Mouse (Mus musculus) embryonic facial prominence, embryonic 12.5 days (tissue): ENCODE measurements at regions not wholly inside any gene's neighbourhood (a gene's known extent, or its start where the extent isn't known, plus 50 kb on each side); places are given as distances from the start of the nearest gene placed in this dataset.

ENCODE experiments used
- ATAC-seq: fragments of 200-750 bp; cut with Nextera tagmentation; 2 replicates; pipeline ENCODE4 v1.8.0; 2017; ENCODE audit not compliant: insufficient number of reproducible peaks, insufficient read depth, low FRiP score, low TSS enrichment
- H3K27ac ChIP-seq: fragments of 300-500 bp; sonication (generic); 2 replicates; pipeline ENCODE4 v1.5.1; 2016; ENCODE audit warnings: mild to moderate bottlenecking
- H3K27me3 ChIP-seq: fragments of 300-500 bp; sonication (generic); 2 replicates; pipeline ENCODE4 v1.6.1; 2016; ENCODE audit warnings: mild to moderate bottlenecking, moderate library complexity
- H3K36me3 ChIP-seq: fragments of 300-500 bp; sonication (generic); 2 replicates; pipeline ENCODE4 v1.6.1; 2016; ENCODE audit warnings: mild to moderate bottlenecking
- H3K4me1 ChIP-seq: fragments of 300-500 bp; sonication (generic); 2 replicates; pipeline ENCODE4 v1.6.1; 2016
- H3K4me2 ChIP-seq: fragments of 300-500 bp; sonication (generic); replicated peaks from 2 replicates; pipeline ENCODE4 v1.6.1; 2016; ENCODE audit warnings: mild to moderate bottlenecking, moderate library complexity
- H3K4me3 ChIP-seq: fragments of 300-500 bp; sonication (generic); 2 replicates; pipeline ENCODE4 v1.5.1; 2016; ENCODE audit warnings: mild to moderate bottlenecking
- H3K9ac ChIP-seq: fragments of 300-500 bp; sonication (generic); 2 replicates; pipeline ENCODE4 v1.6.1; 2016; ENCODE audit warnings: mild to moderate bottlenecking, moderate library complexity
- H3K9me3 ChIP-seq: fragments of 300-500 bp; sonication (generic); 2 replicates; pipeline ENCODE4 v1.6.1; 2016; ENCODE audit warnings: mild to moderate bottlenecking, moderate library complexity
- WGBS: fragments of 180-500 bp; shearing (Covaris S2); methylation state at CpG from one replicate; pipeline ENCODE4 v1.1.7; 2016; 5-methylcytosine and 5-hydroxymethylcytosine counted together

DNA sequence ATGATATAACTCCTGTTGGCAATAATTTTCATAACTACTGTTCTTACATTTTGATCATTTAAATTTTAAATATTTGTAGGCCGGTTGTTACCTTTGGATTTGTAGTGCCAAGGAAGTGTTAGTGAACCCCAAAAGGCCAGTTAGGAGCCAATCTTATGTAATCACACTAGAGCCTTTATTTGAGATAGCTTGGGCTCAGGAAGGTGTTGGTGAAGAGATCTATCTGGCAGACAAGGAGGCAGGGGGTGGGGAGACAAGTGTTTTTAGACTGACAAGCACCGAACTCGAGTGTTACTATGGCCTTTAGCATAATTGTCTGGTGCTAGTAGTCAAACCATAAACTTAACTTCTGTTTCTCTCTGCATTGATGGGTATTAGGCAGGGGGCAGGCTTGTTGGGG lies 198.0 kb upstream of the Sema3a start:
- 89% methylated on average over 3 of the region's 3 CpGs for WGBS
- no peak overlapping the region for H3K27ac ChIP-seq
- H3K36me3 ChIP-seq, result no peaks in the 10 kb centered on the region
- no peak for ATAC-seq
- no peaks in the 10 kb centered on the region for H3K27me3 ChIP-seq
- no peak overlapping the region for H3K4me2 ChIP-seq
- no peaks in the 10 kb centered on the region for H3K9me3 ChIP-seq
- H3K4me1 ChIP-seq, result no peaks in the 10 kb centered on the region
- no peak overlapping the region for H3K9ac ChIP-seq
- no peak overlapping the region for H3K4me3 ChIP-seq

DNA sequence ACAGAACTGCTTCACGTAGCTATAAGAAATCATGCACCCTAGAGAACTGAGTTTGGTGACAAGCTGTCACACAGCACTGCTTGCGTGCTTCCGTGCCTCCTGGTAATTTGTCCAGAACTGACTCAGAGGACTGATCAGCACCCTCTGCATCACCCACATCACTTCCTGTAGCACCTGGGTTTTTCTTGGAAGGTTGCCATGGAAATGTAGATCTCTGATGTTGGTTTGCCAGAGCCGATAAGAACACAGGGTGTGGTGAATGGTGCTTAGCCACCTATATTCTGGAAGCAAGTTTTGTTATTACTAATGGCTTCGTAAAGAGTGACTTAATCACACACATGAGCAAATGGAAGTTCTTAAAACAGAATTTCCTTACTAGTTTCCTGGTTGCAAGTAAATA lies 188.2 kb upstream of the Sema3a start:
- Histone ChIP-seq H3K9me3 (no peaks in the 10 kb centered on the region), H3K4me2 (no peak overlapping the region), H3K36me3 (no peaks in the 10 kb centered on the region), H3K27me3 (no peaks in the 10 kb centered on the region), H3K4me1 (no peaks in the 10 kb centered on the region), H3K4me3 (no peak overlapping the region), H3K27ac (no peak overlapping the region), H3K9ac (no peak overlapping the region)
- ATAC-seq, result no peak
- WGBS, result 76% methylated on average over 5 of the region's 5 CpGs

DNA sequence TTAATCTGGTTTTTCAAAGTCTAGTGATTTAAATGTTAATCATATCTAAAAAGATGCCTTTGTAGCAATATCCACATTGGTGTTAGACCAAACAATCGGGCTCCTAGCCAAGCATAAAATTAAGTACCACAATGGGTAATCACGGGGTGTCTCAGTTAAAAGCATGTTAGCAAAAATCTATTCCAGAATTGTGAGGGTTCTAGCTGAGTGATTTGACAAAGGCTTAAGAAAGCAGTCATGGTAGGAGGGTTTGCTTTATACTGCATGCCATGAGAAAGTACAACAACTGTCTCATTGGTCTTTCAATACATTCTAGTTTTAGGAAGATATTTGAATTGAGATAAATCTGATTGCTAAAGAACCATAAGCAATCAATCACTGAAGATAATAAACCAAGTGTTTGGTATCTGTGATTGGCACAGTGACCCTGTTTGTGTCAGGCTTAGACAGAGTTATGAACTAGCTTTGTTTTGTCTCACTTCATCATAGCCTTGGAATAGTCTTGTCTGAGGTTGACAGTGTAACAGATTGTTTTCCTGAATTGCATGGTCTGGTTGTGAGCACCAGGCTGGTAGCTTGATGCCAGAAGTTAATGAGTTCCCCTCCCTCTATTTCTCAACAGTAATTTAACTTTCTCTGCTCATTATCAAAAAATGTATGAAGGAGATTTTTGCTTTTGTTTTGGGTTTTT lies 186.9 kb upstream of the Sema3a start:
- no peak for ATAC-seq
- 76% methylated on average over 2 of the region's 2 CpGs for WGBS
- Histone ChIP-seq H3K9ac (no peak overlapping the region), H3K36me3 (no peaks in the 10 kb centered on the region), H3K27ac (no peak overlapping the region), H3K27me3 (no peaks in the 10 kb centered on the region), H3K9me3 (no peaks in the 10 kb centered on the region), H3K4me1 (no peaks in the 10 kb centered on the region), H3K4me2 (no peak overlapping the region), H3K4me3 (no peak overlapping the region)

DNA sequence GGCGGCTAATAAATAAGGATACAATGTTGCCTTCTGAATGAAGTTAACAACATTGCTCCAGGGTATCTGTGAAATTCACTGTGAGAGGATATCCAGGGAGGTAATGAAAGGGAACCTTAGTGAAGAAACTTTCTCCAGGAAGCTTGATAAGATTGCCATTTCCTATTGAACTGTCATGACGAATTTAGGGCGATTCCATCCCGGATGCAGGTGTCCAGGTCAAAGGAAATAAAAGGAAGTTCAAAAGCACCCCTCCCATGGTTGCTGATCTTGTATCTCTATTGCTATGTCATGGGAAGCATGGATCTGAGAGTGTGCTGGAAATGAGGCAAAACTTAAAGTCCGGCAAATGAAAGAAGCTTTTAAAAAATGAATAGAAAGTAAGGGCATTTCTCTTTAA lies 180.7 kb upstream of the Sema3a start:
- H3K9ac ChIP-seq, result no peak overlapping the region
- no peaks in the 10 kb centered on the region for H3K36me3 ChIP-seq
- no peak for ATAC-seq
- no peaks in the 10 kb centered on the region for H3K27me3 ChIP-seq
- H3K4me2 ChIP-seq, result no peak overlapping the region
- no peak overlapping the region for H3K27ac ChIP-seq
- 41% methylated on average over 5 of the region's 5 CpGs for whole genome bisulfite sequencing
- H3K9me3 ChIP-seq, result no peaks in the 10 kb centered on the region
- no peak overlapping the region for H3K4me3 ChIP-seq
- 0 out of 2 replicates have a peak, but pooled peaks cover 4% of the 10 kb centered on the region for H3K4me1 ChIP-seq

DNA sequence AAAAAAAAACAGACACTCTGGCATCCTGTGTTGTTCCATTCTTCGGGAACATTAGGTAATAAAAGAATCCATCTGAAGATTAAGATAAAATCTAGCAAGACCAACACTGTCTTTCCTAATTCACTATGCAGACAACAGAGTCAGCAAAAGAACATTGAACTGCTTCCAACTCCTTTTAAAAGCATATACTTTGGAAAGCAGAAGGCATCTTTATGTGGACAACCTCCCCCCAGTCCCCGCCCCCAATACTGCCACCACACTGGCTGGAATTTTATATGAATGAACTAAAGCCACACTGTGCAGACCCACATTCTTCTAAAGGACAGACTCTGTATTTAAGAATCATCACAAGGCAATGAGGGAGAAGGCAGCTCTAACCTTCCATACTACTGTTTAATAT lies 176.7 kb upstream of the Sema3a start:
- Histone ChIP-seq H3K9me3 (no peaks in the 10 kb centered on the region), H3K27ac (no peak overlapping the region), H3K36me3 (no peaks in the 10 kb centered on the region), H3K4me1 (0 out of 2 replicates have a peak, but pooled peaks cover 4% of the 10 kb centered on the region), H3K9ac (no peak overlapping the region), H3K4me3 (no peak overlapping the region), H3K4me2 (no peak overlapping the region), H3K27me3 (no peaks in the 10 kb centered on the region)
- WGBS, result 54% methylated on average over 2 of the region's 2 CpGs
- no peak for ATAC-seq

DNA sequence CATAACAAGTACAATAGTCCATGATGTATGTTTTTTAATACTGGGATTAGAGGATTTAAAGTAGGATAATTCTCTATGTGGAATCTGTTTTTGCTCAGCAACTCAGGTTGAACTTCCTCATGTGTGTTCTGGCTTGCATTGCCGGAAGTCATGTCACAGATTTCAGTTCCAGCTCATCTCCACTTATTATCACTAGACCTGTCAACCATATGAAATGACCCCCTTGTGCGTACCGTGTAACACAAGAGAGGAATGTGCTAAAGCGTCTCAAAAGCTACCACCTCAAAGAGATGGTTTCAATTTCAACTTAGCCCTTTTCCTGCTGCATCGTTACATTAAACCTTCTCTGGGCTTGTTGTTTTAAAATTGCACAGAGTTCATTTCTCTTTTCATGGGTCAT lies 154.2 kb upstream of the Sema3a start:
- ATAC-seq, result no peak
- Histone ChIP-seq H3K4me2 (no peak overlapping the region), H3K27me3 (no peaks in the 10 kb centered on the region), H3K9me3 (no peaks in the 10 kb centered on the region), H3K36me3 (no peaks in the 10 kb centered on the region), H3K4me3 (no peak overlapping the region), H3K9ac (no peak overlapping the region), H3K4me1 (no peaks in the 10 kb centered on the region), H3K27ac (no peak overlapping the region)
- WGBS, result 27% methylated on average over 5 of the region's 5 CpGs

DNA sequence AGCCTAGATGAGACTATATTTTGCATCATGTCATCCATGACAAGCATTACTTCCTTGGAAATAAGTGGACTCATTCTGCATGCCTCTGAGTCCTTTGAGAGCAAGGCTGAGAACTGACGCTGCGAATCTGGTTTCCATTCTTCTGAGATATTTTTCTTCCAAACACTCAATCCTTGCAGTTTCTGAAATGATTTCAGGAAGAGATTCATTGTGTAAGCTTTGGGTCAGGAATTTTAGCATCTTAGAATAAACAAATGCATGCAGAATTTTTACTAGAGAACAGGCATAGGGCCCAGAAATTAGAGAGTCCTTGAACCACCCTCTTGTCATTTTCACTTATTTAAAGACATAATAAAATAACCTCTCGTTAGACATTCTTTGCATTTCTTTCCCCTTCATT lies 151.5 kb upstream of the Sema3a start:
- Histone ChIP-seq H3K4me1 (no peaks in the 10 kb centered on the region), H3K9me3 (no peaks in the 10 kb centered on the region), H3K4me3 (no peak overlapping the region), H3K4me2 (no peak overlapping the region), H3K36me3 (no peaks in the 10 kb centered on the region), H3K27me3 (no peaks in the 10 kb centered on the region), H3K27ac (no peak overlapping the region), H3K9ac (no peak overlapping the region)
- WGBS, result 53% methylated on average over 3 of the region's 3 CpGs
- no peak for ATAC-seq

DNA sequence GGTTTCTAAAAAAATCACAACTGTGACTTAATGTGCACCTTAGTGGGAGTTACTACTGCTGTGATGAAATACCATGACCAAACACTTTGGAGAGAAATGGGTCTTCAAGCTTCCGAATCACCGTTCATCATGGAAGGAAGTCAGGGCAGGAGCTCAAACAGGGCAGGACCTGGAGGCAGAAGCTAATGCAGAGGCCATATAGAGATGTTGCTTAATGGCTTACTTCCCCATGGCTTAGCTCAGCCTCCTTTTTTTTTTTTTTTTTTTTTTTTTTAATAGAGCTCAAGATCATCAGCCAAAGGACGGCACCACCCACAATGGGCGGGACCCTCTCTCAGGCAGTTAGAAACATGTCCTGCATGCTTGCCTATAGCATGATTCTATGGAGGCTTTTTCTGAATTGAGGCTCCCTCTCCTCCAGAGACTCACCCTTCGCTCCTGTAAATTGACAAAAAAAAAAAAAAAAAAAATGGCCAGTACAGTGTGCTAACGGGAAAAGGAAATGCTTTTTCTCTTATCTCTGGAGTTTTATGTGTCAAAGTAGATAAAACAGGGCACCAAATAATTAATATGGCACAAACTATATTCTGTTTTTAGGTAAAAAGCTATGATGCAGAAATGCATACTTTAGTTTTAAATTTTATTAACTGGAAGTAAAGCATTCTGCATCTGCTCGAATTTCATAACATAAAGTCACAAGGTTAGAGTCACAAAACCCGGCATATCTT lies 149.0 kb upstream of the Sema3a start:
- H3K4me3 ChIP-seq, result no peak overlapping the region
- no peaks in the 10 kb centered on the region for H3K9me3 ChIP-seq
- H3K27me3 ChIP-seq, result no peaks in the 10 kb centered on the region
- no peaks in the 10 kb centered on the region for H3K36me3 ChIP-seq
- H3K4me2 ChIP-seq, result no peak overlapping the region
- H3K9ac ChIP-seq, result no peak overlapping the region
- 84% methylated on average over 8 of the region's 8 CpGs for WGBS
- ATAC-seq, result no peak
- no peaks in the 10 kb centered on the region for H3K4me1 ChIP-seq
- H3K27ac ChIP-seq, result no peak overlapping the region

DNA sequence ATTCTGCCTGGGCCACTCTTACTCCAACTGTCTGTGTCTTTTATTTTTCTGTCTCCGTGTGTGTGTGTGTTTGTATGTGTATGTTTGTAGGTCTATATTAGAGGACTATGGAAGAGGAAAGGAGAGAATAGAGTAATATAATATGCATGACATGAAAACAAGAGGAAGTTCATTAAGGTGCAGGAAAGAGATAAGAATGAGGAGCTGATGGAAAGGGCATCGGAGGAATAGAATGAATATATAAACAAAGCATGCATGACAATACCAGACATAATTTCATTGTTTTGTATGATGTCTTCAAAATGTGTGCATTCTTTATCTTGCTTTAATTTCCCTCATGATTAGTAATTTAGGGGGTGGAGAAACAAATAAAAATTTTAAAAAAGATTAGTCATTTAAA lies 147.3 kb upstream of the Sema3a start:
- Histone ChIP-seq H3K9ac (no peak overlapping the region), H3K4me2 (no peak overlapping the region), H3K9me3 (no peaks in the 10 kb centered on the region), H3K4me1 (no peaks in the 10 kb centered on the region), H3K27me3 (no peaks in the 10 kb centered on the region), H3K4me3 (no peak overlapping the region), H3K27ac (no peak overlapping the region), H3K36me3 (no peaks in the 10 kb centered on the region)
- no peak for ATAC-seq
- WGBS, result 84% methylated on average over 2 of the region's 2 CpGs

DNA sequence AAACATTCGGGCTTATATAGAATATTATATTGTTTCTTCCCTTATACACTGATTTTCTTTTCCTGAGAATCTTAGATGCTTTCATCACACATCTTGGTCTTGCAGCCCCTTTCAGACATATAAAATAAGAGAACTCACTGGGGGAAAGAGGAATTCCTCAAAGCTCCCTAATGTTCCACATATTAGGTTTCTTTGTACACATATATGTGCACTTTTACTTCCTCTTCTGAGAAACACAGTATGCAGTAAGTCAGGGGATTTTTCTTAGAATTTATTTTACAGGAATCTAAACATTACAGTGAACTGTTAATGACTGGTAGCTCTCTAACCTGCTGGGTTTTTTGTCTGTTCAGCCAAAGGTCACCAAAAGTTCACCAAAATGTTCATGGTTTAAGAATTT lies 131.4 kb upstream of the Sema3a start:
- WGBS, result 67% methylated on average over 1 of the region's 1 CpGs
- ATAC-seq, result no peak
- Histone ChIP-seq H3K4me1 (no peaks in the 10 kb centered on the region), H3K4me2 (no peak overlapping the region), H3K36me3 (no peaks in the 10 kb centered on the region), H3K27me3 (no peaks in the 10 kb centered on the region), H3K27ac (no peak overlapping the region), H3K9me3 (no peaks in the 10 kb centered on the region), H3K9ac (no peak overlapping the region), H3K4me3 (no peak overlapping the region)

DNA sequence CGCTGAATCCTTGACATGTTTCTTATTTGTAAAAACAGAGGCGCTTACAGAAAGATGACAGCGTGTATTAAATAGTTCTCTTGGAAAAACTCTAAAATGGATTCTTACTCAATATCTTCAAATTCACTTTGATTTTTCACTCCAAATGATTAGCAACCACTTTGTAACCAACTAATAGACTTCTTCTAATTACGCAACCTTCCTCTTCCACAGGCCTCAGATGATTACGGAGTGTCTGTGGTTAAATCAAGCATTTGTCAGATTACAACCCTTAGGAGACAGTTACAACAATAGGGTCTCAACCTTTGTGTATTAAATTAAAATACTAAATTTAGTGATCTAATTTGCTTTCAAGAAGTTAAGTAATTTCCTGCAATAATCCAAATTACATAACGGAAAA lies 127.8 kb upstream of the Sema3a start:
- H3K27ac ChIP-seq, result no peak overlapping the region
- no peaks in the 10 kb centered on the region for H3K9me3 ChIP-seq
- H3K4me1 ChIP-seq, result no peaks in the 10 kb centered on the region
- WGBS, result 83% methylated on average over 6 of the region's 6 CpGs
- no peaks in the 10 kb centered on the region for H3K36me3 ChIP-seq
- no peak overlapping the region for H3K4me2 ChIP-seq
- H3K9ac ChIP-seq, result no peak overlapping the region
- ATAC-seq, result no peak
- H3K4me3 ChIP-seq, result no peak overlapping the region
- H3K27me3 ChIP-seq, result no peaks in the 10 kb centered on the region

DNA sequence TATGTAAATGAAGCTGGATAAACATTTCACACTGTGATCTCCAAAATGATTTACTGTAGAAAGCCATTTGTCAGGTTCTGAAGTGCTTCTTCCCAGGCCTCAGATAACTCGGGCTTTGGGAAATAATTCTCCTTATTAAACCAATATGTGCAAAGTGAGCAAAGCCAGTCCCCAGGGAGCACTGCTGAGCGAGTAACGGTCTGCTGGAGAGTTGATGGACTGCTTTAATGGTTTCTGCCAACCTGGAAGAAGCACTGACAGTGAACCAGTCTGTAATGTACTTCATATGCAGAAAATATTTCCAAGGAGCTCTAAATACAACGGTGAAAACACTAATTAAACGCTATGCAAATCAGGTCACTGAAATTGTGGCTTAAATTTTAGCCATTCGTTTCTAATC lies 118.1 kb upstream of the Sema3a start:
- H3K4me3 ChIP-seq, result no peak overlapping the region
- 38% methylated on average over 6 of the region's 6 CpGs for WGBS
- H3K4me1 ChIP-seq, result no peaks in the 10 kb centered on the region; the same call in 1 of the 2 replicates
- H3K27ac ChIP-seq, result no peak overlapping the region
- no peak for ATAC-seq
- no peaks in the 10 kb centered on the region for H3K36me3 ChIP-seq
- no peak overlapping the region for H3K9ac ChIP-seq
- H3K9me3 ChIP-seq, result no peaks in the 10 kb centered on the region
- H3K27me3 ChIP-seq, result no peaks in the 10 kb centered on the region
- no peak overlapping the region for H3K4me2 ChIP-seq
